Mouse (Mus musculus): ENCODE results near the gene Ints6. TPM values are rescaled to one million over a fixed set of nuclear protein-coding genes. Genes with fewer than 3 reads are reported as not detected.
A peak's percentile ranks its signal among the peaks of the same experiment; 100 is the strongest.

The Ints6 gene
- polyA plus RNA-seq, 1 experiment, result 8.8 TPM

- DNase-seq, result no peak
- WGBS, result 88% methylated on average over 6 of the region's 6 CpGs
- TF ChIP-seq POLR2A (IDR thresholded peaks at IDR 0.05; ENCODE audit: control insufficient read depth, extremely low read depth, insufficient read depth, low read length, poor library complexity) (no peak), CTCF (IDR thresholded peaks at IDR 0.05; ENCODE audit: borderline replicate concordance, control insufficient read depth, extremely low read depth, insufficient read depth, low read length, poor library complexity) (no peak)
- Histone ChIP-seq H3K27me3 (ENCODE audit: control insufficient read depth, insufficient read depth, low read length) (no peaks in the 10 kb centered on the region), H3K27ac (ENCODE audit: control insufficient read depth, insufficient read depth, low read length) (no peak overlapping the region), H3K4me1 (replicated peaks; ENCODE audit: control insufficient read depth, insufficient read depth, low read length) (no peaks in the 10 kb centered on the region), H3K4me3 (ENCODE audit: control insufficient read depth, insufficient read depth, low read length) (no peak overlapping the region), H3K36me3 (ENCODE audit: control insufficient read depth, insufficient read depth, low read length) (no peaks in the 10 kb centered on the region)
These were observed 12.8 kb upstream of the Ints6 start for GRCm38 (mm10) chr14:62773766-62774165.

GRCm38 (mm10) chr14:62765398-62765797, 4.4 kb upstream of the Ints6 start:
- TF ChIP-seq POLR2A (IDR thresholded peaks at IDR 0.05; ENCODE audit: control insufficient read depth, extremely low read depth, insufficient read depth, low read length, poor library complexity) (no peak), CTCF (IDR thresholded peaks at IDR 0.05; ENCODE audit: borderline replicate concordance, control insufficient read depth, extremely low read depth, insufficient read depth, low read length, poor library complexity) (no peak)
- H3K4me3 ChIP-seq (ENCODE audit: control insufficient read depth, insufficient read depth, low read length), result no peak overlapping the region
- WGBS, result 88% methylated on average over 2 of the region's 2 CpGs
- no peaks in the 10 kb centered on the region for H3K36me3 ChIP-seq (ENCODE audit: control insufficient read depth, insufficient read depth, low read length)
- DNase-seq, result no peak
- no peak overlapping the region for H3K27ac ChIP-seq (ENCODE audit: control insufficient read depth, insufficient read depth, low read length)
- H3K27me3 ChIP-seq (ENCODE audit: control insufficient read depth, insufficient read depth, low read length), result no peaks in the 10 kb centered on the region
- H3K4me1 ChIP-seq (replicated peaks; ENCODE audit: control insufficient read depth, insufficient read depth, low read length), result 0 out of 2 replicates have a peak, but pooled peaks cover 3% of the 10 kb centered on the region

GRCm38 (mm10) chr14:62764371-62764770, 3.4 kb upstream of the Ints6 start:
- H3K27ac ChIP-seq (ENCODE audit: control insufficient read depth, insufficient read depth, low read length), result no peak overlapping the region
- DNase-seq, result peak; percentile 34
- TF ChIP-seq POLR2A (IDR thresholded peaks at IDR 0.05; ENCODE audit: control insufficient read depth, extremely low read depth, insufficient read depth, low read length, poor library complexity), result no peak
- no peak for TF ChIP-seq CTCF (IDR thresholded peaks at IDR 0.05; ENCODE audit: borderline replicate concordance, control insufficient read depth, extremely low read depth, insufficient read depth, low read length, poor library complexity)
- H3K4me1 ChIP-seq (replicated peaks; ENCODE audit: control insufficient read depth, insufficient read depth, low read length), result peaks cover 5% of the 10 kb centered on the region; the same call in 1 of the 2 replicates
- H3K27me3 ChIP-seq (ENCODE audit: control insufficient read depth, insufficient read depth, low read length), result no peaks in the 10 kb centered on the region
- H3K36me3 ChIP-seq (ENCODE audit: control insufficient read depth, insufficient read depth, low read length), result no peaks in the 10 kb centered on the region
- no peak overlapping the region for H3K4me3 ChIP-seq (ENCODE audit: control insufficient read depth, insufficient read depth, low read length)
- WGBS, result 45% methylated on average over 5 of the region's 5 CpGs

DNA sequence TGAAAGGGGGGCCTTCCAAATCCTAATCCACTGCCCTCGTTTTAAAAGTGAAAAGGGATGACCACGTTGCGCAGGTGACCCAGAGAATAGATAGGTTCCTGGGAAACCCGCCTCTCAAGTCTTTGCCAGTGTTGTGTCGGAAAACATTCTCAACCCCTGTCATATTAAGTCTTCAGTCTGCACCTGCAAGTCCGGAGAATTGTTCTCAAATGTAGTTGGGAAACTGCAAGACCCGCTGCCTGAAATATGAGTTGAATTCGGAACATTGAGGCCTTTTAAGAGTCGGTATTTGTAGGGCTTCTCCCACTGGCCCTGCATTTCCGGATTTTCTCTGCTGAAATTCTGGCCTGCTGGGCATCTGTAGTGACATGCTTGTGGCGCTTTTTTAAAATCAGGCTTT, 974 bp upstream of the Ints6 start:
- Histone ChIP-seq H3K36me3 (ENCODE audit: control insufficient read depth, insufficient read depth, low read length) (no peaks in the 10 kb centered on the region), H3K4me1 (replicated peaks; ENCODE audit: control insufficient read depth, insufficient read depth, low read length) (peaks cover 5% of the 10 kb centered on the region; the same call in 1 of the 2 replicates), H3K27me3 (ENCODE audit: control insufficient read depth, insufficient read depth, low read length) (no peaks in the 10 kb centered on the region), H3K27ac (ENCODE audit: control insufficient read depth, insufficient read depth, low read length) (peak overlapping the region; percentile 89), H3K4me3 (ENCODE audit: control insufficient read depth, insufficient read depth, low read length) (peak overlapping the region; percentile 50)
- no peak for DNase-seq
- 4% methylated on average over 11 of the region's 11 CpGs for WGBS
- TF ChIP-seq CTCF (IDR thresholded peaks at IDR 0.05; ENCODE audit: borderline replicate concordance, control insufficient read depth, extremely low read depth, insufficient read depth, low read length, poor library complexity) (no peak), POLR2A (IDR thresholded peaks at IDR 0.05; ENCODE audit: control insufficient read depth, extremely low read depth, insufficient read depth, low read length, poor library complexity) (no peak)

- TF ChIP-seq POLR2A (IDR thresholded peaks at IDR 0.05; ENCODE audit: control insufficient read depth, extremely low read depth, insufficient read depth, low read length, poor library complexity), result no peak
- TF ChIP-seq CTCF (IDR thresholded peaks at IDR 0.05; ENCODE audit: borderline replicate concordance, control insufficient read depth, extremely low read depth, insufficient read depth, low read length, poor library complexity), result no peak
- Histone ChIP-seq H3K4me3 (ENCODE audit: control insufficient read depth, insufficient read depth, low read length) (peak overlapping the region; percentile 99), H3K27ac (ENCODE audit: control insufficient read depth, insufficient read depth, low read length) (peak overlapping the region; percentile 81), H3K4me1 (replicated peaks; ENCODE audit: control insufficient read depth, insufficient read depth, low read length) (peaks cover 5% of the 10 kb centered on the region; the same call in 1 of the 2 replicates), H3K27me3 (ENCODE audit: control insufficient read depth, insufficient read depth, low read length) (no peaks in the 10 kb centered on the region), H3K36me3 (ENCODE audit: control insufficient read depth, insufficient read depth, low read length) (no peaks in the 10 kb centered on the region)
- DNase-seq, result peak; percentile 65
- under 1% methylated on average over 63 of the region's 68 CpGs for WGBS
These were observed 491 bp downstream of the Ints6 start for GRCm38 (mm10) chr14:62760321-62761035.

- WGBS, result 2% methylated on average over 34 of the region's 38 CpGs
These were observed 1.1 kb downstream of the Ints6 start for GRCm38 (mm10) chr14:62759771-62760320.

More at GRCm38 (mm10) chr14:62759771-62760320, 1.1 kb downstream of the Ints6 start:
- H3K27me3 ChIP-seq (ENCODE audit: control insufficient read depth, insufficient read depth, low read length), result no peaks in the 10 kb centered on the region
- TF ChIP-seq CTCF (IDR thresholded peaks at IDR 0.05; ENCODE audit: borderline replicate concordance, control insufficient read depth, extremely low read depth, insufficient read depth, low read length, poor library complexity) (0 out of 2 replicates have a peak, but pooled peaks have one; percentile 26), POLR2A (IDR thresholded peaks at IDR 0.05; ENCODE audit: control insufficient read depth, extremely low read depth, insufficient read depth, low read length, poor library complexity) (no peak)
- DNase-seq, result peak; percentile 65
- H3K36me3 ChIP-seq (ENCODE audit: control insufficient read depth, insufficient read depth, low read length), result no peaks in the 10 kb centered on the region
- peak overlapping the region; percentile 71 for H3K27ac ChIP-seq (ENCODE audit: control insufficient read depth, insufficient read depth, low read length)
- peak overlapping the region; percentile 99 for H3K4me3 ChIP-seq (ENCODE audit: control insufficient read depth, insufficient read depth, low read length)
- H3K4me1 ChIP-seq (replicated peaks; ENCODE audit: control insufficient read depth, insufficient read depth, low read length), result peaks cover 5% of the 10 kb centered on the region; the same call in 1 of the 2 replicates

Measured in thymus, adult 2 months (tissue).